Mouse (Mus musculus) midbrain, embryonic 11.5 days (tissue): ENCODE data around the gene Tbx20. TPM values are rescaled to one million over a fixed set of nuclear protein-coding genes. Genes with fewer than 3 reads are reported as not detected.
A peak's percentile ranks its signal among the peaks of the same experiment; 100 is the strongest.

ENCODE experiments used
- ATAC-seq: fragments of 200-750 bp; cut with Nextera tagmentation; 2 replicates; pipeline ENCODE4 v1.8.0; 2017; ENCODE audit warnings: moderate TSS enrichment, moderate library complexity; ENCODE audit not compliant: low FRiP score
- DNase-seq: peaks from one replicate; pipeline ENCODE4 v3.0.0; 2015; ENCODE audit warnings: low spot score; ENCODE audit errors: missing footprints
- H3K27ac ChIP-seq: fragments of 300-500 bp; sonication (generic); 2 replicates; pipeline ENCODE4 v1.5.1; 2014; ENCODE audit warnings: low read depth, low read length
- H3K27me3 ChIP-seq: fragments of 300-500 bp; sonication (generic); 2 replicates; pipeline ENCODE4 v1.6.1; 2014; ENCODE audit warnings: mild to moderate bottlenecking, low read length, moderate library complexity, mixed read lengths; ENCODE audit not compliant: control insufficient read depth, insufficient read depth
- H3K36me3 ChIP-seq: fragments of 300-500 bp; sonication (generic); 2 replicates; pipeline ENCODE4 v1.6.1; 2014; ENCODE audit warnings: mild to moderate bottlenecking, low read length, moderate library complexity, mixed read lengths; ENCODE audit not compliant: control insufficient read depth, insufficient read depth
- H3K4me1 ChIP-seq: fragments of 300-500 bp; sonication (generic); 2 replicates; pipeline ENCODE4 v1.6.1; 2014; ENCODE audit warnings: low read length; ENCODE audit not compliant: control insufficient read depth, insufficient read depth
- H3K4me2 ChIP-seq: fragments of 300-500 bp; sonication (generic); 2 replicates; pipeline ENCODE4 v1.6.1; 2014; ENCODE audit warnings: mild to moderate bottlenecking, moderate library complexity
- H3K4me3 ChIP-seq: fragments of 300-500 bp; sonication (generic); 2 replicates; pipeline ENCODE4 v1.5.1; 2014; ENCODE audit warnings: low read depth, low read length
- H3K9ac ChIP-seq: fragments of 300-500 bp; sonication (generic); 2 replicates; pipeline ENCODE4 v1.6.1; 2014; ENCODE audit warnings: low read length
- H3K9me3 ChIP-seq: fragments of 300-500 bp; sonication (generic); 2 replicates; pipeline ENCODE4 v1.6.1; 2016; ENCODE audit warnings: low read length; ENCODE audit not compliant: control insufficient read depth
- WGBS: fragments of 180-500 bp; shearing (Covaris S2); extraction: QIAGEN DNeasy Blood & Tissue Kit; methylation state at CpG from one replicate; pipeline ENCODE4 v1.1.7; 2014; 5-methylcytosine and 5-hydroxymethylcytosine counted together
- polyA plus RNA-seq: library from polyadenylated mRNA; unstranded; fragments of >200 nt; fragmentation: Nextera tagmentation; extraction: Ambion mirVana; gene quantifications from 2 replicates; pipeline ENCODE4 v1.2.1, GENCODE M21; 2014

Gene Tbx20
- polyA plus RNA-seq, 1 experiment from 2014 or later, result 0.07 TPM

DNA sequence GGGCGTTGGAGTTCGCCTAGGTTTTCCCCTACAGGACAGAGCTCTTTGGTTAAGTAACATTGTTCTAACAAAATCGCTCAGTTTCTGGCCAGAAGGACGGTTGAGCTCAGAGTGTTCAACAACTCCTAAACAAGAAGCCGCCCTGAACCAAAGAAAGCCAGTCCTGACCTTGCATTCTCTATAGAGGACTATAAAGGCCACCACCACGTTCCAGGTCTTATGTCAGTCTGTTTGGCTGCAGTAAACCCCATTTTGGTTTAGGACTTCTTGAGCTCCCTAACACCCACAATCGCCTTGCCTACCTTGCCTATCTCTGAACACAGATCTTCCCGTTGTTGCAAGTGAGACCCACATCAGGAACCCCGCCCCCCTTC lies 77.7 kb downstream of the Tbx20 start:
- H3K9ac ChIP-seq, result no peak overlapping the region; the same call in 1 of the 2 replicates
- no peaks in the 10 kb centered on the region; the same call in 1 of the 2 replicates for H3K27me3 ChIP-seq
- WGBS, result 14% methylated on average over 9 of the region's 9 CpGs
- no peak overlapping the region for H3K27ac ChIP-seq
- H3K36me3 ChIP-seq, result no peaks in the 10 kb centered on the region
- H3K4me2 ChIP-seq, result peak overlapping the region; percentile 88
- peak overlapping the region; percentile 41 for H3K4me3 ChIP-seq
- ATAC-seq (peak; percentile 49; the same call in 1 of the 2 replicates), DNase-seq (peak; percentile 94)
- H3K9me3 ChIP-seq, result no peaks in the 10 kb centered on the region; the same call in 1 of the 2 replicates
- no peaks in the 10 kb centered on the region; the same call in 1 of the 2 replicates for H3K4me1 ChIP-seq

DNA sequence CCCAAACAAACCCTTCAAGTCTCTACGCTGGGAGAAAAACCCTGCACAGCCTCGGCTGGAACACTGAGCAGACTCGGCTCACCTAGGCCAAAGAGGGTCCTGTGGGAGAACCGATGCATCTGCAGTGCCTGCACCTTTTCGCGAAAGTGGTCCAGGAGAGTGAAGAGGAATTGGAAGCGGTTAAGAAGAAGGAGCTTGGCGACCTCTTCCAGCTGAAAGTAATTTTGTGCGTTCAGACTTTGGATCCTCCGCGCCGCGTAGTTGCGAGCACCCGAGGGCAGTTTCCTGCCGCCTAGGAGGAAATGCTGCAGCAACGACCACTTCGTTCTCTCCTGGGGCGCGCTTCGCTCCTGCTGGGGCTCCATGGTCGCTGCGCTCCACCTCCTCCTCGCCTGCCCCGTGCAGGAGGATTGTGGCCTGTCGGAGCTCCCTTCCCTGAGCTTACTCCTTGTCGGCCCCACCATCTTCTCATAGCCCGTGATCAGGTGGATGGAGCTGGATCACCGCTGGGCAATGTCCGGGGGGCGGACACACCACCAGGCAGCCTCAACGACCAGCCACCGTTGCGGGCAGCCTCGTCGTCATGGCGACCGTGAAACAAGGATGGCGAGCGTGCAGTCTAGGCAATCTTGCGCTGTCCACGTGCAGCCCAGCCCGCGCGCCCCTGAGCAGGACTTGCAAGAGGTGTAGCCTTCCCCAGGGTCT lies 78.3 kb downstream of the Tbx20 start, which contains the start of gene Dpy19l2:
TSS of gene Dpy19l2 (minus strand) at position 594 of the 705 bp plus-strand sequence.
- H3K4me1 ChIP-seq, result no peaks in the 10 kb centered on the region; the same call in 1 of the 2 replicates
- H3K27me3 ChIP-seq, result no peaks in the 10 kb centered on the region; the same call in 1 of the 2 replicates
- WGBS, result under 1% methylated on average over 45 of the region's 45 CpGs
- ATAC-seq (peak; percentile 97), DNase-seq (peak; percentile 94)
- H3K4me3 ChIP-seq, result peak within 1 kb of the TSS; percentile 41
- peak within 1 kb of the TSS; percentile 88 for H3K4me2 ChIP-seq
- no peaks in the 10 kb centered on the region; the same call in 1 of the 2 replicates for H3K9me3 ChIP-seq
- H3K9ac ChIP-seq, result peak within 1 kb of the TSS; percentile 56
- H3K36me3 ChIP-seq, result no peaks in the 10 kb centered on the region
- H3K27ac ChIP-seq, result no peak within 1 kb of the TSS

Other genes starting within 250 kb of the Tbx20 start
- gene Cypt4, start 149.1 kb downstream of the Tbx20 start, polyA plus RNA-seq, result not detected in 2 replicates
- 0.07 and 0.14 TPM in 2 replicates for gene Dpy19l2, start 78.0 kb downstream of the Tbx20 start, polyA plus RNA-seq